Mouse (Mus musculus) liver, postnatal 0 days (tissue): Measurements from ENCODE around the gene Stk38.

Experiments
- CTCF ChIP-seq: sonication (generic); IDR thresholded peaks from 2 replicates; pipeline ENCODE4 v1.5.1; 2016; ENCODE audit warnings: antibody characterized with exemption, low read depth
- EP300 ChIP-seq: IDR thresholded peaks from 2 replicates; pipeline ENCODE4 v1.6.1; 2016; ENCODE audit warnings: antibody characterized with exemption, low read depth, mild to moderate bottlenecking

- no peak for TF ChIP-seq CTCF
- TF ChIP-seq EP300 = no peak
Measured at GRCm38 (mm10) chr17:29049508-29049889, 41.7 kb upstream of the Stk38 start.
